Mouse (Mus musculus) monocyte, adult 2 months (primary cell): Measurements from ENCODE around the gene Urm1.
A peak's percentile ranks its signal among the peaks of the same experiment; 100 is the strongest.
"Not testable (repeated sequence)": the region's sequence is repeated elsewhere in the genome, so short reads cannot be mapped to it uniquely, and the experiment has no call there.

Experiments
- DNase-seq, 2 experiments: peaks; one replicate each; pipeline ENCODE4 v3.0.0; 2022; ENCODE audit warnings: low spot score in 2 of 2, low read depth in 1 of 2

Urm1 gene

GRCm38 (mm10) chr2:29857967-29858366, 38.1 kb downstream of the Urm1 start:
- DNase-seq, result no peak

- DNase-seq, result no peak
These were observed 39.0 kb downstream of the Urm1 start for GRCm38 (mm10) chr2:29858748-29859473.

- DNase-seq, result no peak
These were observed 45.2 kb downstream of the Urm1 start for GRCm38 (mm10) chr2:29865125-29865524.

- peak; percentile 48 to 78 for DNase-seq
These were observed 49.2 kb downstream of the Urm1 start, which contains the start of gene Cercam for GRCm38 (mm10) chr2:29868949-29869645. TSS of gene Cercam (plus strand) at chr2:29869164.

GRCm38 (mm10) chr2:29869646-29870451, 50.0 kb downstream of the Urm1 start:
- peak in 1 of 2 experiments; percentile 7 for DNase-seq

- DNase-seq, result no peak
These were observed 52.9 kb downstream of the Urm1 start for GRCm38 (mm10) chr2:29872581-29873295.

GRCm38 (mm10) chr2:29873801-29874200, 53.9 kb downstream of the Urm1 start:
- DNase-seq, result no peak

- DNase-seq, result no peak
These were observed 58.2 kb downstream of the Urm1 start for GRCm38 (mm10) chr2:29878061-29878460.

- DNase-seq, result no peak
These were observed 59.3 kb downstream of the Urm1 start for GRCm38 (mm10) chr2:29879191-29879590.

GRCm38 (mm10) chr2:29879964-29880830, 60.3 kb downstream of the Urm1 start:
- DNase-seq, result no peak

GRCm38 (mm10) chr2:29886659-29887292, 66.9 kb downstream of the Urm1 start:
- DNase-seq, result not testable (repeated sequence)

- DNase-seq, result peak; percentile 100
These were observed 69.4 kb downstream of the Urm1 start, which contains the start of gene Odf2 for GRCm38 (mm10) chr2:29889066-29889944. TSS of gene Odf2 (plus strand) at chr2:29889221.

- DNase-seq, result peak; percentile 54 to 56
These were observed 70.3 kb downstream of the Urm1 start for GRCm38 (mm10) chr2:29889991-29890833.

- DNase-seq, result no peak
These were observed 71.9 kb downstream of the Urm1 start for GRCm38 (mm10) chr2:29891773-29892172.
